Mouse (Mus musculus) thymus, adult 2 months (tissue): ENCODE measurements around the gene Fmnl2.

Experiments used
- CTCF ChIP-seq: fragments of 200-500 bp; IDR thresholded peaks from 2 replicates; pipeline ENCODE4 v1.5.1; 2012; ENCODE audit warnings: mild to moderate bottlenecking, control low read depth, low read length, moderate library complexity, borderline replicate concordance; ENCODE audit not compliant: control insufficient read depth, poor library complexity, insufficient read depth; ENCODE audit errors: extremely low read depth
- POLR2A ChIP-seq: fragments of 200-500 bp; IDR thresholded peaks from 2 replicates; pipeline ENCODE4 v1.6.1; 2012; ENCODE audit warnings: mild to moderate bottlenecking, low read length, control low read depth, moderate library complexity; ENCODE audit not compliant: control insufficient read depth, poor library complexity, insufficient read depth; ENCODE audit errors: extremely low read depth

- TF ChIP-seq CTCF = no peak
- TF ChIP-seq POLR2A = no peak
Observed at GRCm38 (mm10) chr2:52991688-52992194, 134.1 kb downstream of the Fmnl2 start.
